Mouse (Mus musculus): Measurements from ENCODE around the gene Rims1. TPM values are rescaled to one million over a fixed set of nuclear protein-coding genes. Genes with fewer than 3 reads are reported as not detected.

Gene Rims1
- polyA plus RNA-seq, 1 experiment = 7.6 TPM

- no peaks in the 10 kb centered on the region for H3K36me3 ChIP-seq (ENCODE audit: control insufficient read depth, insufficient read depth, low read length, poor library complexity, severe bottlenecking)
- H3K27me3 ChIP-seq (ENCODE audit: control insufficient read depth, insufficient read depth, low read length, poor library complexity, severe bottlenecking) = no peaks in the 10 kb centered on the region
- H3K4me3 ChIP-seq (ENCODE audit: low read depth, low read length) = no peak overlapping the region
- H3K9me3 ChIP-seq (replicated peaks; ENCODE audit: control insufficient read depth, insufficient read depth, low read length, poor library complexity, severe bottlenecking) = no peaks in the 10 kb centered on the region
- H3K27ac ChIP-seq (ENCODE audit: insufficient read depth, low read length) = no peak overlapping the region
- TF ChIP-seq EP300 (IDR thresholded peaks at IDR 0.05; ENCODE audit: insufficient read depth, low read depth, low read length) = no peak
- TF ChIP-seq POLR2A (IDR thresholded peaks at IDR 0.05; ENCODE audit: insufficient read depth, low read length) = no peak
- TF ChIP-seq CTCF (IDR thresholded peaks at IDR 0.05; ENCODE audit: low read depth, low read length) = no peak
- no peak overlapping the region for H3K9ac ChIP-seq (ENCODE audit: low read depth, poor library complexity, severe bottlenecking)
- no peaks in the 10 kb centered on the region for H3K4me1 ChIP-seq (ENCODE audit: control insufficient read depth, insufficient read depth, low read length)
These were observed 77.6 kb downstream of the Rims1 start for GRCm38 (mm10) chr1:22728207-22728606.

- Histone ChIP-seq H3K9me3 (replicated peaks; ENCODE audit: control insufficient read depth, insufficient read depth, low read length, poor library complexity, severe bottlenecking) (no peaks in the 10 kb centered on the region), H3K27ac (ENCODE audit: insufficient read depth, low read length) (no peak overlapping the region), H3K4me1 (ENCODE audit: control insufficient read depth, insufficient read depth, low read length) (no peaks in the 10 kb centered on the region), H3K27me3 (ENCODE audit: control insufficient read depth, insufficient read depth, low read length, poor library complexity, severe bottlenecking) (no peaks in the 10 kb centered on the region), H3K4me3 (ENCODE audit: low read depth, low read length) (no peak overlapping the region), H3K9ac (ENCODE audit: low read depth, poor library complexity, severe bottlenecking) (no peak overlapping the region), H3K36me3 (ENCODE audit: control insufficient read depth, insufficient read depth, low read length, poor library complexity, severe bottlenecking) (no peaks in the 10 kb centered on the region)
- TF ChIP-seq EP300 (IDR thresholded peaks at IDR 0.05; ENCODE audit: insufficient read depth, low read depth, low read length) = no peak
- TF ChIP-seq POLR2A (IDR thresholded peaks at IDR 0.05; ENCODE audit: insufficient read depth, low read length) = no peak
- no peak for TF ChIP-seq CTCF (IDR thresholded peaks at IDR 0.05; ENCODE audit: low read depth, low read length)
These were observed 84.1 kb downstream of the Rims1 start for GRCm38 (mm10) chr1:22721706-22722105.

- no peak overlapping the region for H3K4me3 ChIP-seq (ENCODE audit: low read depth, low read length)
- no peaks in the 10 kb centered on the region for H3K27me3 ChIP-seq (ENCODE audit: control insufficient read depth, insufficient read depth, low read length, poor library complexity, severe bottlenecking)
- no peak for TF ChIP-seq POLR2A (IDR thresholded peaks at IDR 0.05; ENCODE audit: insufficient read depth, low read length)
- no peak for TF ChIP-seq CTCF (IDR thresholded peaks at IDR 0.05; ENCODE audit: low read depth, low read length)
- no peak for TF ChIP-seq EP300 (IDR thresholded peaks at IDR 0.05; ENCODE audit: insufficient read depth, low read depth, low read length)
- H3K9ac ChIP-seq (ENCODE audit: low read depth, poor library complexity, severe bottlenecking) = no peak overlapping the region
- H3K36me3 ChIP-seq (ENCODE audit: control insufficient read depth, insufficient read depth, low read length, poor library complexity, severe bottlenecking) = no peaks in the 10 kb centered on the region
- H3K27ac ChIP-seq (ENCODE audit: insufficient read depth, low read length) = no peak overlapping the region
- no peaks in the 10 kb centered on the region for H3K4me1 ChIP-seq (ENCODE audit: control insufficient read depth, insufficient read depth, low read length)
- no peaks in the 10 kb centered on the region for H3K9me3 ChIP-seq (replicated peaks; ENCODE audit: control insufficient read depth, insufficient read depth, low read length, poor library complexity, severe bottlenecking)
These were observed 85.1 kb downstream of the Rims1 start for GRCm38 (mm10) chr1:22720714-22721113.

GRCm38 (mm10) chr1:22709461-22709860 is 96.3 kb downstream of the Rims1 start:
- H3K4me3 ChIP-seq (ENCODE audit: low read depth, low read length) = no peak overlapping the region
- H3K9me3 ChIP-seq (replicated peaks; ENCODE audit: control insufficient read depth, insufficient read depth, low read length, poor library complexity, severe bottlenecking) = no peaks in the 10 kb centered on the region
- no peaks in the 10 kb centered on the region for H3K27me3 ChIP-seq (ENCODE audit: control insufficient read depth, insufficient read depth, low read length, poor library complexity, severe bottlenecking)
- TF ChIP-seq EP300 (IDR thresholded peaks at IDR 0.05; ENCODE audit: insufficient read depth, low read depth, low read length) (no peak), CTCF (IDR thresholded peaks at IDR 0.05; ENCODE audit: low read depth, low read length) (no peak), POLR2A (IDR thresholded peaks at IDR 0.05; ENCODE audit: insufficient read depth, low read length) (no peak)
- no peaks in the 10 kb centered on the region for H3K4me1 ChIP-seq (ENCODE audit: control insufficient read depth, insufficient read depth, low read length)
- H3K36me3 ChIP-seq (ENCODE audit: control insufficient read depth, insufficient read depth, low read length, poor library complexity, severe bottlenecking) = no peaks in the 10 kb centered on the region
- no peak overlapping the region for H3K27ac ChIP-seq (ENCODE audit: insufficient read depth, low read length)
- H3K9ac ChIP-seq (ENCODE audit: low read depth, poor library complexity, severe bottlenecking) = no peak overlapping the region

- H3K27me3 ChIP-seq (ENCODE audit: control insufficient read depth, insufficient read depth, low read length, poor library complexity, severe bottlenecking) = no peaks in the 10 kb centered on the region
- H3K9ac ChIP-seq (ENCODE audit: low read depth, poor library complexity, severe bottlenecking) = no peak overlapping the region
- no peaks in the 10 kb centered on the region for H3K36me3 ChIP-seq (ENCODE audit: control insufficient read depth, insufficient read depth, low read length, poor library complexity, severe bottlenecking)
- TF ChIP-seq POLR2A (IDR thresholded peaks at IDR 0.05; ENCODE audit: insufficient read depth, low read length) (no peak), EP300 (IDR thresholded peaks at IDR 0.05; ENCODE audit: insufficient read depth, low read depth, low read length) (no peak), CTCF (IDR thresholded peaks at IDR 0.05; ENCODE audit: low read depth, low read length) (no peak)
- no peak overlapping the region for H3K4me3 ChIP-seq (ENCODE audit: low read depth, low read length)
- no peak overlapping the region for H3K27ac ChIP-seq (ENCODE audit: insufficient read depth, low read length)
- no peaks in the 10 kb centered on the region for H3K9me3 ChIP-seq (replicated peaks; ENCODE audit: control insufficient read depth, insufficient read depth, low read length, poor library complexity, severe bottlenecking)
- H3K4me1 ChIP-seq (ENCODE audit: control insufficient read depth, insufficient read depth, low read length) = no peaks in the 10 kb centered on the region
These were observed 110.7 kb downstream of the Rims1 start for GRCm38 (mm10) chr1:22695046-22695445.

GRCm38 (mm10) chr1:22694514-22694913 is 111.3 kb downstream of the Rims1 start:
- no peak overlapping the region for H3K9ac ChIP-seq (ENCODE audit: low read depth, poor library complexity, severe bottlenecking)
- no peaks in the 10 kb centered on the region for H3K4me1 ChIP-seq (ENCODE audit: control insufficient read depth, insufficient read depth, low read length)
- H3K27ac ChIP-seq (ENCODE audit: insufficient read depth, low read length) = no peak overlapping the region
- no peak overlapping the region for H3K4me3 ChIP-seq (ENCODE audit: low read depth, low read length)
- H3K9me3 ChIP-seq (replicated peaks; ENCODE audit: control insufficient read depth, insufficient read depth, low read length, poor library complexity, severe bottlenecking) = no peaks in the 10 kb centered on the region
- H3K36me3 ChIP-seq (ENCODE audit: control insufficient read depth, insufficient read depth, low read length, poor library complexity, severe bottlenecking) = no peaks in the 10 kb centered on the region
- TF ChIP-seq CTCF (IDR thresholded peaks at IDR 0.05; ENCODE audit: low read depth, low read length) (no peak), POLR2A (IDR thresholded peaks at IDR 0.05; ENCODE audit: insufficient read depth, low read length) (no peak), EP300 (IDR thresholded peaks at IDR 0.05; ENCODE audit: insufficient read depth, low read depth, low read length) (no peak)
- H3K27me3 ChIP-seq (ENCODE audit: control insufficient read depth, insufficient read depth, low read length, poor library complexity, severe bottlenecking) = no peaks in the 10 kb centered on the region
